Comparison of ENCODE assay signal across 12 mouse cellular contexts in the genomic region with DNA sequence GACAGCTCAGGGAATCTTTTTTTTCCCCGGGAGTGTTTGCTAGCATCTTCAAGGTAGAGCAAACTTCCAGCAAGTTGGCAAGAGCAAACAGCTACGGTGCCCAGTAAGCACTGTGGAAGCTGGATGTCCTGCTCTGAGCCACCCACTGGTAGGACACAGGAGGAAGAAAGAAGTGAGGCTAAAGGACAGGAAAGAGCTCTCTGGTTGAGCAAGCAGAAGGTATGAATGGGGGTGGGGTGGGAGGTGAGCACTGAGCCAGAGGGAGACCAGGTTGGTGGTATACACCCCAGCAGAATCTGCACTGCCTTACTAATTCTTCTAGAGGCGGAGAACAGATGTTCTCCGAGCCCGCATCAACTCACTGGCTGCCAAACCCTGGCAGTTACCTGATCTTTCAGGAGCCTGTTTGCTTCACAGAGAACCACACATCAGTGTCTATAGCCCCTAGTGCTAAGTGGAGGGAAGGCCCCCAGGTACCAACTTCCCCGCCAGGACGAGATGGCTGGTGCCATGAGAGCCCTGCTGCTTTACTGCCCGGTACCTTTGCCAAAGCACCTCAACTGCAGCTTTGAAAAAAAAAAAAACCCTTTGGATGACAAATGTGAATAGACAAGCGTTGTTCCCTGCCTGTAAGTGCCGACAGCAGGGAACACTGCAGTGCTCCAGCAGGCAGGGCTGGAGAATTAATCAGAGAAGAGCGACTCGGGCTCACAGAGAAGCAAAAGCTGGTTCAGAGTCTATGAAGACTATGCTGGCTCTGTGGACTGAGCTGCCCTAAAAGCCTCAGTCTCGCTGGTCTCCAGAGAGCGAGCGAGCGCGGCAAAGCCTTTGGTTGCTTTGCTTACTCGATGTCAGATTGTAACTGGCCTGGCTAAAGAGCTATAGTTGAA. TPM values are rescaled to one million over a fixed set of nuclear protein-coding genes. Genes with fewer than 3 reads are reported as not detected.
A peak's percentile ranks its signal among the peaks of the same experiment; 100 is the strongest.
DNase-seq lines count a peak whose midpoint lies in the region; ATAC-seq and TF ChIP-seq lines count a peak whose summit lies in the region.
"Had no signal": no experiment of that assay in that cellular context is flagged by ENCODE, and none has a peak within 500 bp of the region (broad histone marks: within the 10 kb centered on the region; RNA-seq: fewer than 3 reads in every experiment).

No protein-coding gene starts in this region.

- H3K9ac ChIP-seq in midbrain, postnatal 0 days (replicated peaks; ENCODE audit: low read length, poor library complexity, severe bottlenecking): no peak overlapping the region
- H3K9ac ChIP-seq: embryonic facial prominence, embryonic 15.5 days had no signal

- peak overlapping the region; percentile 18; the same call in 1 of the 2 replicates for H3K27ac ChIP-seq in layer of hippocampus, adult 2 months
- peak overlapping the region; percentile 26; the same call in 1 of the 2 replicates for H3K27ac ChIP-seq in midbrain, postnatal 0 days (ENCODE audit: low read depth, low read length)
- H3K27ac ChIP-seq: embryonic facial prominence, embryonic 15.5 days had no signal

- no peaks in the 10 kb centered on the region for H3K9me3 ChIP-seq in midbrain, postnatal 0 days (ENCODE audit: low read length)
- H3K9me3 ChIP-seq: embryonic facial prominence, embryonic 15.5 days had no signal

- H3K36me3 ChIP-seq in midbrain, postnatal 0 days (ENCODE audit: insufficient read depth, low read length): no peaks in the 10 kb centered on the region
- H3K36me3 ChIP-seq: embryonic facial prominence, embryonic 15.5 days had no signal

- TF ChIP-seq CTCF in layer of hippocampus, adult 2 months (conservative IDR thresholded peaks at IDR 0.05): peak; percentile 17
- no peak for TF ChIP-seq CTCF in midbrain, postnatal 0 days (IDR thresholded peaks at IDR 0.05)

- H3K27me3 ChIP-seq in midbrain, postnatal 0 days (ENCODE audit: insufficient read depth, low read length): no peaks in the 10 kb centered on the region
- H3K27me3 ChIP-seq: embryonic facial prominence, embryonic 15.5 days had no signal

- 0 out of 2 replicates have a peak, but pooled peaks have one; percentile 5 for ATAC-seq in midbrain, postnatal 0 days (ENCODE audit: low FRiP score)
- ATAC-seq in megakaryocyte-erythroid progenitor cell, adult 5-6 weeks (replicated peaks; ENCODE audit: low FRiP score, low TSS enrichment, poor library complexity, severe bottlenecking): no peak
- ATAC-seq: CD4-positive, CD25-positive, alpha-beta regulatory T cell, adult 4 months had no signal

- H3K4me3 ChIP-seq in layer of hippocampus, adult 2 months: no peak overlapping the region
- no peak overlapping the region for H3K4me3 ChIP-seq in midbrain, postnatal 0 days (ENCODE audit: low read depth, low read length)
- H3K4me3 ChIP-seq: embryonic facial prominence, embryonic 15.5 days; myocyte had no signal

- no peak for DNase-seq in layer of hippocampus, adult 2 months (ENCODE audit: low spot score in 2 of 2)
- no peak for DNase-seq in layer of hippocampus, adult 18-20 months (ENCODE audit: low spot score in 2 of 2)
- peak; percentile 31 for DNase-seq in cerebellum, adult 9-11 months
- DNase-seq in kidney, adult 8-10 months: peak; percentile 24 to 46
- peak; percentile 70 for DNase-seq in midbrain, postnatal 0 days (ENCODE audit: low spot score)
- DNase-seq in ovary, postnatal 10 days (ENCODE audit: low spot score): no peak
- no peak for DNase-seq in embryo, embryonic 10.5 days (ENCODE audit: low spot score)
- DNase-seq: gastrocnemius, postnatal 36 days had no signal

- peaks cover 9% of the 10 kb centered on the region; the same call in 1 of the 2 replicates for H3K4me1 ChIP-seq in midbrain, postnatal 0 days (ENCODE audit: insufficient read depth, low read length)
- H3K4me1 ChIP-seq: embryonic facial prominence, embryonic 15.5 days had no signal

- peak overlapping the region; percentile 22; the same call in 1 of the 2 replicates for H3K4me2 ChIP-seq in midbrain, postnatal 0 days (ENCODE audit: low read depth, low read length, poor library complexity, severe bottlenecking)
- H3K4me2 ChIP-seq: embryonic facial prominence, embryonic 15.5 days had no signal

- 24% methylated on average over 18 of the region's 18 CpGs for WGBS in midbrain, postnatal 0 days

RNA-seq across cellular contexts. Expression of gene Sec22a, which starts 59.8 kb away (rescaled TPM):
- 10 to 100 TPM; 13.7 to 16.7 TPM for total RNA-seq in layer of hippocampus, adult 2 months (2021)
- total RNA-seq in layer of hippocampus, adult 18-20 months (2021): 10 to 100 TPM; 12.6 to 17.6 TPM
- 17.3 and 22.4 TPM in 2 replicates for total RNA-seq in midbrain, postnatal 0 days (2014; rRNA removed)
- polyA plus RNA-seq in midbrain, postnatal 0 days (2015; fragmentation: Nextera tagmentation; extraction: Ambion mirVana): 36.7 and 39.9 TPM in 2 replicates
- total RNA-seq in megakaryocyte-erythroid progenitor cell, adult 5-6 weeks (2014; fragmentation: Nextera tagmentation): 9.8 and 13.7 TPM in 2 replicates
- total RNA-seq in megakaryocyte-erythroid progenitor cell, adult 5-6 weeks (2017): 8.5 and 16.2 TPM in 2 replicates

Comparison
In these comparisons a context has a peak if more than half of its experiments do, and no peak if none do; other contexts are left out.
1. DNase-seq: peak in cerebellum, adult 9-11 months (single experiment), kidney, adult 8-10 months (2 of 2) and midbrain, postnatal 0 days (single experiment); none in layer of hippocampus, adult 2 months (0 of 2), layer of hippocampus, adult 18-20 months (0 of 2), ovary, postnatal 10 days (single experiment) and embryo, embryonic 10.5 days (single experiment).